Comparison of ENCODE assay signal across 25 mouse cellular contexts in genomic region chr11:4281852-4282251, GRCm38 (mm10). TPM values are rescaled to one million over a fixed set of nuclear protein-coding genes. Genes with fewer than 3 reads are reported as not detected.
A peak's percentile ranks its signal among the peaks of the same experiment; 100 is the strongest.
DNase-seq lines count a peak whose midpoint lies in the region; ATAC-seq and TF ChIP-seq lines count a peak whose summit lies in the region.
"Had no signal": no experiment of that assay in that cellular context is flagged by ENCODE, and none has a peak within 500 bp of the region (broad histone marks: within the 10 kb centered on the region; RNA-seq: fewer than 3 reads in every experiment).

No protein-coding gene starts in this region.

- H3K27me3 ChIP-seq in lung, postnatal 0 days (replicated peaks; ENCODE audit: insufficient read depth, low read length): no peaks in the 10 kb centered on the region
- H3K27me3 ChIP-seq: CH12.LX, Patski had no signal

- H3K36me3 ChIP-seq in lung, postnatal 0 days (ENCODE audit: insufficient read depth, low read length): no peaks in the 10 kb centered on the region
- no peaks in the 10 kb centered on the region for H3K36me3 ChIP-seq in ES-E14 (ENCODE audit: control insufficient read depth, insufficient read depth, low read length, poor library complexity, severe bottlenecking)
- H3K36me3 ChIP-seq: G1E had no signal

- no peaks in the 10 kb centered on the region for H3K4me1 ChIP-seq in lung, postnatal 0 days (ENCODE audit: insufficient read depth, low read depth, low read length)
- H3K4me1 ChIP-seq in ES-E14 (ENCODE audit: control insufficient read depth in 2 of 2, insufficient read depth in 2 of 2, low read length in 2 of 2, poor library complexity in 1 of 2): peaks cover 2 to 3% of the 10 kb centered on the region in 2 experiments; a peak in 2 of 4 replicates

- peak; percentile 56 for DNase-seq in adrenal gland, postnatal 14 days
- DNase-seq in adrenal gland, postnatal 10 days: no peak
- DNase-seq in lung, postnatal 0 days (ENCODE audit: low spot score): peak; percentile 53
- DNase-seq in lung, postnatal 10 days: no peak
- DNase-seq in ES-E14 (ENCODE audit: low read depth, low spot score): no peak
- DNase-seq in NIH3T3 (ENCODE audit: low read depth): peak; percentile 17
- no peak for DNase-seq in cerebellum, adult 9-11 months
- DNase-seq: adrenal gland, adult 2 months; adrenal gland, adult 8-10 months; adrenal gland, postnatal 25 days; adrenal gland, postnatal 36 days; B cell, adult 2 months; cerebellum, adult 11 months; cerebellum, adult 11-12 months; cerebellum, adult 18-20 months; cerebellum, adult 2 months; cerebellum, adult 8-10 months; cerebellum, adult 9-10 months had no signal

- TF ChIP-seq CTCF in lung, postnatal 0 days (IDR thresholded peaks at IDR 0.05): no peak

- in situ Hi-C loops in ES-E14 (cut with MboI; ENCODE audit: low sequenced_read_pairs in 2 of 2, unreplicated experiment in 2 of 2): no loop called here

- no peak for ATAC-seq in lung, postnatal 0 days
- ATAC-seq in megakaryocyte, adult 5-6 weeks (ENCODE audit: poor library complexity, severe bottlenecking): no peak
- ATAC-seq: activated CD4-positive, CD25-positive, alpha-beta regulatory T cell, adult 4 months; CD4-positive, CD25-positive, alpha-beta regulatory T cell, adult 4 months; Patski had no signal

- WGBS in lung, postnatal 0 days: 64% methylated on average over 6 of the region's 6 CpGs

- no peak overlapping the region for H3K4me2 ChIP-seq in lung, postnatal 0 days (replicated peaks; ENCODE audit: low read depth, low read length)

- no peak overlapping the region for H3K27ac ChIP-seq in lung, postnatal 0 days (ENCODE audit: low read length)
- H3K27ac ChIP-seq in ES-E14 (ENCODE audit: insufficient read depth, low read depth, low read length, poor library complexity, severe bottlenecking): no peak overlapping the region

- no peak for TF ChIP-seq EP300 in lung, postnatal 0 days (IDR thresholded peaks at IDR 0.05)

- H3K4me3 ChIP-seq in lung, postnatal 0 days (ENCODE audit: low read depth, low read length): no peak overlapping the region
- no peak overlapping the region for H3K4me3 ChIP-seq in ES-E14 (ENCODE audit: insufficient read depth in 1 of 2, low read depth in 1 of 2, low read length in 2 of 2, poor library complexity in 1 of 2, severe bottlenecking in 1 of 2)

- H3K9ac ChIP-seq in lung, postnatal 0 days (replicated peaks; ENCODE audit: low read depth): no peak overlapping the region
- no peak overlapping the region for H3K9ac ChIP-seq in ES-E14 (ENCODE audit: insufficient read depth, low read depth, low read length, poor library complexity, severe bottlenecking)

- no peaks in the 10 kb centered on the region for H3K9me3 ChIP-seq in lung, postnatal 0 days (ENCODE audit: low read length)
- H3K9me3 ChIP-seq in ES-E14 (ENCODE audit: control insufficient read depth, insufficient read depth, low read depth, low read length): no peaks in the 10 kb centered on the region
- H3K9me3 ChIP-seq: G1E had no signal

TF ChIP-seq in ES-E14, 5 proteins besides CTCF, POLR2A, EP300 and RAD21:
- TF ChIP-seq CHD2 (IDR thresholded peaks at IDR 0.05; ENCODE audit: low read depth, low read length) (no peak), ZNF384 (IDR thresholded peaks at IDR 0.05; ENCODE audit: low read depth, low read length) (peak; percentile 44; the same call in 1 of the 2 replicates), HCFC1 (IDR thresholded peaks at IDR 0.05; ENCODE audit: borderline replicate concordance, insufficient read depth, low read length) (no peak)
TF ChIP-seq in ES-E14: peak in this region for 1.

RNA-seq across cellular contexts. Expression of gene Lif, which starts 24.5 kb away (rescaled TPM):
- total RNA-seq in adrenal gland, postnatal 14 days (2021): 0.44 and 0.90 TPM in 2 replicates
- under 1 TPM; 0.30 to 0.69 TPM for total RNA-seq in adrenal gland, postnatal 10 days (2021)
- 0.57 and 0.94 TPM in 2 replicates for polyA plus RNA-seq in lung, postnatal 0 days (2015; fragmentation: Nextera tagmentation; extraction: Ambion mirVana)
- total RNA-seq in ES-E14 (2012; rRNA removed): 6.6 and 7.9 TPM in 2 replicates
- total RNA-seq in megakaryocyte, adult 5-6 weeks (2015): 0.18 and 0.31 TPM in 2 replicates
- 1.1 and 6.7 TPM in 2 replicates for total RNA-seq in megakaryocyte, adult 5-6 weeks (2017)

RNA-seq across cellular contexts. Expression of gene Osm, which starts 45.6 kb away (rescaled TPM):
- total RNA-seq in adrenal gland, postnatal 14 days (2021): 0.41 TPM in 1 of 2 replicates, not detected in the other
- total RNA-seq in adrenal gland, postnatal 10 days (2021): under 1 TPM in 1 of 2 experiments, not detected in 1; 0.18 TPM
- 0.69 and 1.3 TPM in 2 replicates for polyA plus RNA-seq in lung, postnatal 0 days (2015; fragmentation: Nextera tagmentation; extraction: Ambion mirVana)
- 0.98 and 1.8 TPM in 2 replicates for total RNA-seq in ES-E14 (2012; rRNA removed)
- 26.6 and 34.4 TPM in 2 replicates for total RNA-seq in megakaryocyte, adult 5-6 weeks (2015)
- 31.9 and 39.2 TPM in 2 replicates for total RNA-seq in megakaryocyte, adult 5-6 weeks (2017)
- total RNA-seq: adrenal gland, postnatal 25 days had no signal
- polyA plus RNA-seq: C2C12, Patski had no signal

Comparison
In these comparisons a context has a peak if more than half of its experiments do, and no peak if none do; other contexts are left out.
1. DNase-seq: peak in adrenal gland, postnatal 14 days (single experiment), lung, postnatal 0 days (single experiment) and NIH3T3 (single experiment); none in adrenal gland, postnatal 10 days (single experiment), lung, postnatal 10 days (single experiment), ES-E14 (single experiment) and cerebellum, adult 9-11 months (single experiment).